Mouse (Mus musculus): ENCODE measurements at regions not wholly inside any gene's neighbourhood (a gene's known extent, or its start where the extent isn't known, plus 50 kb on each side); places are given as distances from the start of the nearest gene placed in this dataset.

DNA sequence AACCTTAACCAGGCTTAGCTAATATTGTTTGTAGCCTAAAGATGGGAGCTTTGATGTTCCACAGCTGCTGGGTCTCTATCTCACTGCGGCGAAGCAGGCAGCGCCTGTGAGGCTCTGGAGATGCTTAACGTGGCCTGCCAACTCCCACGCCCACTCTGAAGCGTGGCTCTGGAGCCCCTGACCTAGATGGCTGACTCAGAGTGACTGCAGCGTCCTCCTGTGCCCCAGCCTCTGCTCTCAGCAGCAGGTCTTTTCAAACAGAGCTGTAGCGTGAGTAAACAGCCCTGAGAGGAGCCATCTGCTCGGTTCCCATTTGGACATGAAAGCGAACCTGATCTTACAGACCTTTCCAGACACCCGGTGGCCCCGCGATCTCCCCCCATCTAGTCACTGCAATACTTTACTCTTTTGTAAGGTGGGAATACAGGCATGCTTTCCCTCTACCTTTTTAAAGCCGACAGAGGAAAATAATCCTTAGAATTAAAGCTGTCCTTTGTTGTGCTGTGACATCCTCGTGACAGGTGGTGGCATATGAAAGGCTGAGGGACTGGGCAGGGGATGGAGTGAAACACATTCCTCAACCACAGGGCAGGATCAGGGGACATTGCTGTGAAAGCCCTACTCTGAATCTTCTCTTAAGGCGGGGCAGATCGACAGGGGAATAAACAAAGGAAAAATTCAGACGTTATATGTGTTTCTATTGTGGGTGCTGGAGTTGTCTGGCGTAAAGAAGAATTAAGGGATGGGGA is 1723.0 kb upstream of the Gm7489 start:
- H3K4me1 ChIP-seq (ENCODE audit: control insufficient read depth, low read depth, low read length), result peaks cover 18% of the 10 kb centered on the region
- no peaks in the 10 kb centered on the region for H3K27me3 ChIP-seq (ENCODE audit: control insufficient read depth, insufficient read depth, low read depth, low read length)
- no peak overlapping the region for H3K4me2 ChIP-seq (ENCODE audit: low read depth, low read length)
- no peak overlapping the region for H3K4me3 ChIP-seq (ENCODE audit: low read depth, low read length)
- ATAC-seq (ENCODE audit: low read depth), result no peak
- 43% methylated on average over 19 of the region's 19 CpGs for WGBS (ENCODE audit: insufficient replicate concordance)
- no peaks in the 10 kb centered on the region for H3K9me3 ChIP-seq (replicated peaks; ENCODE audit: control insufficient read depth, low read length)
- no peak overlapping the region for H3K9ac ChIP-seq (ENCODE audit: low read depth, low read length)
- H3K36me3 ChIP-seq (ENCODE audit: control insufficient read depth, insufficient read depth), result no peaks in the 10 kb centered on the region
- no peak overlapping the region for H3K27ac ChIP-seq (ENCODE audit: low read length)

- no peaks in the 10 kb centered on the region for H3K9me3 ChIP-seq (replicated peaks; ENCODE audit: control insufficient read depth, low read length)
- peak overlapping the region; percentile 46 for H3K4me2 ChIP-seq (ENCODE audit: low read depth, low read length)
- peaks cover 27% of the 10 kb centered on the region for H3K4me1 ChIP-seq (ENCODE audit: control insufficient read depth, low read depth, low read length)
- ATAC-seq (ENCODE audit: low read depth), result peak; percentile 65
- no peak overlapping the region for H3K9ac ChIP-seq (ENCODE audit: low read depth, low read length)
- WGBS (ENCODE audit: insufficient replicate concordance), result 45% methylated on average over 4 of the region's 4 CpGs
- H3K36me3 ChIP-seq (ENCODE audit: control insufficient read depth, insufficient read depth), result no peaks in the 10 kb centered on the region
- peak overlapping the region; percentile 11; the same call in 1 of the 2 replicates for H3K4me3 ChIP-seq (ENCODE audit: low read depth, low read length)
- H3K27me3 ChIP-seq (ENCODE audit: control insufficient read depth, insufficient read depth, low read depth, low read length), result no peaks in the 10 kb centered on the region
- H3K27ac ChIP-seq (ENCODE audit: low read length), result peak overlapping the region; percentile 89
Observed at GRCm38 (mm10) chr15:52166144-52166543, 1718.6 kb upstream of the Gm7489 start.

DNA sequence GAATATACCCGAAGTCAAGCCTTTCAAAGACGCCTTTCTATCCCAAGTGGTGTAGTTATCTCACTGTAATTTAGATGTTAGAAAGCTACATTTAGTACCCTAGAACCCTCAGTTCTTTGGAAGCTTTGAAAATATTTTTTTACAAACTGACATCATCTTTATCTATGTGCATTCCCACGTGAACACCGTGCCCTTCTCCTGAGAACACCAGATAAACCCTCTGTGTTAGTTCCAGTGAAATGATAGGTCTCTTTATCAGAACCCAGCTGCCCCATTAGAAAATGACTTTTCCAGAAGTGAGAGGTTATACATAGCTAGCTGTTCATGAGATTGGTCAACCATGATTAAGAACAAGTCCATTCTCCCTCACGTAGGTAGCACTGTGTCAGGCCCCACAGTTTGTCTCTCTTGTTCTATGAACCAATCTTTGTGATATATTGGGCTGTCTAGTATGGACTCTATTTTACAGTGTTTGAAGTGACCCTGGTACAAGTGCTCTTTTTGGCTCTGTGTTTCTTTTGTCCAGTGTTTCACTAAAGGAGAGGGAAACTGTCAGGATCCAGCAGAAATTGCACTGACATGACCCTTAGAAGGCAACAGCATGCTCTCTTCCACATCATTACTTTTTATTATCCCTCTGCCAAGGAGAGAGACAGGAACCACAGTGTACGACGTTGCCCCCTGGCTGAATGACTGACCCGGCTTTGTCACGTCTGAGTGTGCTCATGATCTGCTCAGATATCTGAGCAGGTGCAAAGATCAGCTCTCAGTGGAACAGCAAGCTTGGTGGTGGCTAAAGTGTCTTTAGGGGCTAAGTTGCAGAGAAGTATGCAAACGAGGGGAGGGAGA is 1717.9 kb upstream of the Gm7489 start:
- Histone ChIP-seq H3K4me2 (ENCODE audit: low read depth, low read length) (peak overlapping the region; percentile 46), H3K27me3 (ENCODE audit: control insufficient read depth, insufficient read depth, low read depth, low read length) (no peaks in the 10 kb centered on the region), H3K36me3 (ENCODE audit: control insufficient read depth, insufficient read depth) (no peaks in the 10 kb centered on the region), H3K4me1 (ENCODE audit: control insufficient read depth, low read depth, low read length) (peaks cover 24% of the 10 kb centered on the region), H3K27ac (ENCODE audit: low read length) (peak overlapping the region; percentile 89), H3K9me3 (replicated peaks; ENCODE audit: control insufficient read depth, low read length) (no peaks in the 10 kb centered on the region), H3K4me3 (ENCODE audit: low read depth, low read length) (peak overlapping the region; percentile 11; the same call in 1 of the 2 replicates), H3K9ac (ENCODE audit: low read depth, low read length) (no peak overlapping the region)
- WGBS (ENCODE audit: insufficient replicate concordance), result 29% methylated on average over 10 of the region's 10 CpGs
- peak; percentile 96 for ATAC-seq (ENCODE audit: low read depth)

DNA sequence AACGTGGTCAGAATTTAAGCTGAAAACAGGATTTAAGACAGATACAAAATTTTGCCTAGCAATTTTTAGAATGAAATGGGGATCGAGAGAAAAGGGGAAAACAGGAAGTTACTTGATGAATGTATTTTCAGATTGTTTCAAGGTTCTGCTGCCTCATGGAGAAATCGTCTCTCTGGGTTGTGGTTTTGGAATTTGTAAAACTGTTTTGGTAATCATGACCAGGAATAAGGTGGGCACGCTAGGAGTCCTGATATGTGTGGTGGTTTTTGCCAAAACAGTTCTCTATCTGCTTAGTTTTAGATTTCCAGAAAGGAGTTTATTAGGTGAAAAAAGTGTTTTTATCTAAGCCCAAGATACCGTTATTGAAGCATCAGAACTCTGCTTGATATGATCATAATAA is 1716.9 kb upstream of the Gm7489 start:
- Histone ChIP-seq H3K27me3 (ENCODE audit: control insufficient read depth, insufficient read depth, low read depth, low read length) (no peaks in the 10 kb centered on the region), H3K4me2 (ENCODE audit: low read depth, low read length) (no peak overlapping the region), H3K27ac (ENCODE audit: low read length) (peak overlapping the region; percentile 89; the same call in 1 of the 2 replicates), H3K4me1 (ENCODE audit: control insufficient read depth, low read depth, low read length) (peaks cover 24% of the 10 kb centered on the region), H3K4me3 (ENCODE audit: low read depth, low read length) (no peak overlapping the region), H3K9me3 (replicated peaks; ENCODE audit: control insufficient read depth, low read length) (no peaks in the 10 kb centered on the region), H3K36me3 (ENCODE audit: control insufficient read depth, insufficient read depth) (no peaks in the 10 kb centered on the region), H3K9ac (ENCODE audit: low read depth, low read length) (no peak overlapping the region)
- WGBS (ENCODE audit: insufficient replicate concordance), result 27% methylated on average over 5 of the region's 5 CpGs
- ATAC-seq (ENCODE audit: low read depth), result no peak

DNA sequence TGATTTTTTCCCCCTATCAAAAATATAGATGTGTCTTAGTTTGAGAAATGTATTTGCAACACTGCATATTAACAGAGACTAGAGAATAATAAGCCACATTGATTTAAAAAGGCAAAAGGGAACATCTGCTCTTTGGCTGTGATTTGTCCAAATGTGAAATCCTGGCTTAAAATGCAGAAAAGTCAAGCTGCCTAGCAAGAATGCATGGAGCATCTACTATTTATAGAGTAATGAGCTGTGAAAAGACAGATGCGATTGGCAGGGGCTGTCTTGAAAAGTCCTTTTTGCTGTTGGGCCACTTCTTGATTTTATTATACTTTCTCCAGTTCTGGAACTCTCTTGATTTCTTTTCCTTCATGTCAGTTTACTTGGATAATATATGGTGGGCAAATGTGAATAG is 1707.8 kb upstream of the Gm7489 start:
- 76% methylated on average over 1 of the region's 1 CpGs for WGBS (ENCODE audit: insufficient replicate concordance)
- H3K4me3 ChIP-seq (ENCODE audit: low read depth, low read length), result no peak overlapping the region
- no peak for ATAC-seq (ENCODE audit: low read depth)
- no peaks in the 10 kb centered on the region for H3K4me1 ChIP-seq (ENCODE audit: control insufficient read depth, low read depth, low read length)
- no peaks in the 10 kb centered on the region for H3K27me3 ChIP-seq (ENCODE audit: control insufficient read depth, insufficient read depth, low read depth, low read length)
- no peak overlapping the region for H3K9ac ChIP-seq (ENCODE audit: low read depth, low read length)
- no peaks in the 10 kb centered on the region for H3K9me3 ChIP-seq (replicated peaks; ENCODE audit: control insufficient read depth, low read length)
- H3K27ac ChIP-seq (ENCODE audit: low read length), result no peak overlapping the region
- no peaks in the 10 kb centered on the region for H3K36me3 ChIP-seq (ENCODE audit: control insufficient read depth, insufficient read depth)
- H3K4me2 ChIP-seq (ENCODE audit: low read depth, low read length), result no peak overlapping the region

GRCm38 (mm10) chr15:52178668-52179067 is 1706.0 kb upstream of the Gm7489 start:
- Histone ChIP-seq H3K36me3 (ENCODE audit: control insufficient read depth, insufficient read depth) (no peaks in the 10 kb centered on the region), H3K9me3 (replicated peaks; ENCODE audit: control insufficient read depth, low read length) (no peaks in the 10 kb centered on the region), H3K4me1 (ENCODE audit: control insufficient read depth, low read depth, low read length) (no peaks in the 10 kb centered on the region), H3K27me3 (ENCODE audit: control insufficient read depth, insufficient read depth, low read depth, low read length) (no peaks in the 10 kb centered on the region), H3K9ac (ENCODE audit: low read depth, low read length) (no peak overlapping the region), H3K4me3 (ENCODE audit: low read depth, low read length) (no peak overlapping the region), H3K27ac (ENCODE audit: low read length) (no peak overlapping the region), H3K4me2 (ENCODE audit: low read depth, low read length) (no peak overlapping the region)
- no peak for ATAC-seq (ENCODE audit: low read depth)
- 30% methylated on average over 3 of the region's 3 CpGs for WGBS (ENCODE audit: insufficient replicate concordance)

DNA sequence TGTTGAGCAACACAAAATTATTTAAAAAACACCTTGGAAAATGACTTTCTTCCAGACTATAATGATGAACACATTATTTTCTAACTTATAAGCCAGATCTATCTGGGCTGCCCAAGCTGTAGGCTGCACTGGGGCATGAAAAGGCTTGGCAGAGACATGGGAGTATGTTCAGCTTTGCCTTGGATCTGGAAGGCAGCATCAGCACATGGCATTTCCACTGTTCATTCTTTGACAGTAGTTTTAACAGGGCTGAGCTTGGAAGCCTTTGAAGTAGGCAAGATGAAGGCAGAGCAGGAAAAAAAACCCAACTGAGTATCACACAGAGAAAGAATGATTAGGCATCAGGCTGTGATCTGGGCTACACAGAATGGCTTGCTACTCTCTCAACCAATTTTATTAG is 1705.3 kb upstream of the Gm7489 start:
- Histone ChIP-seq H3K4me3 (ENCODE audit: low read depth, low read length) (no peak overlapping the region), H3K27ac (ENCODE audit: low read length) (no peak overlapping the region), H3K4me2 (ENCODE audit: low read depth, low read length) (no peak overlapping the region), H3K36me3 (ENCODE audit: control insufficient read depth, insufficient read depth) (no peaks in the 10 kb centered on the region), H3K27me3 (ENCODE audit: control insufficient read depth, insufficient read depth, low read depth, low read length) (no peaks in the 10 kb centered on the region), H3K4me1 (ENCODE audit: control insufficient read depth, low read depth, low read length) (no peaks in the 10 kb centered on the region), H3K9me3 (replicated peaks; ENCODE audit: control insufficient read depth, low read length) (no peaks in the 10 kb centered on the region), H3K9ac (ENCODE audit: low read depth, low read length) (no peak overlapping the region)
- ATAC-seq (ENCODE audit: low read depth), result no peak

GRCm38 (mm10) chr15:52191176-52191575 is 1693.5 kb upstream of the Gm7489 start:
- no peak for ATAC-seq (ENCODE audit: low read depth)
- Histone ChIP-seq H3K4me2 (ENCODE audit: low read depth, low read length) (no peak overlapping the region), H3K27ac (ENCODE audit: low read length) (no peak overlapping the region), H3K4me3 (ENCODE audit: low read depth, low read length) (no peak overlapping the region), H3K9ac (ENCODE audit: low read depth, low read length) (no peak overlapping the region), H3K4me1 (ENCODE audit: control insufficient read depth, low read depth, low read length) (no peaks in the 10 kb centered on the region), H3K36me3 (ENCODE audit: control insufficient read depth, insufficient read depth) (no peaks in the 10 kb centered on the region), H3K9me3 (replicated peaks; ENCODE audit: control insufficient read depth, low read length) (no peaks in the 10 kb centered on the region), H3K27me3 (ENCODE audit: control insufficient read depth, insufficient read depth, low read depth, low read length) (no peaks in the 10 kb centered on the region)
- 43% methylated on average over 3 of the region's 3 CpGs for WGBS (ENCODE audit: insufficient replicate concordance)

GRCm38 (mm10) chr15:52207271-52207670 is 1677.4 kb upstream of the Gm7489 start:
- no peaks in the 10 kb centered on the region for H3K36me3 ChIP-seq (ENCODE audit: control insufficient read depth, insufficient read depth)
- H3K4me1 ChIP-seq (ENCODE audit: control insufficient read depth, low read depth, low read length), result no peaks in the 10 kb centered on the region
- no peaks in the 10 kb centered on the region for H3K9me3 ChIP-seq (replicated peaks; ENCODE audit: control insufficient read depth, low read length)
- H3K4me3 ChIP-seq (ENCODE audit: low read depth, low read length), result no peak overlapping the region
- no peak for ATAC-seq (ENCODE audit: low read depth)
- H3K27me3 ChIP-seq (ENCODE audit: control insufficient read depth, insufficient read depth, low read depth, low read length), result no peaks in the 10 kb centered on the region
- H3K4me2 ChIP-seq (ENCODE audit: low read depth, low read length), result no peak overlapping the region
- no peak overlapping the region for H3K27ac ChIP-seq (ENCODE audit: low read length)
- 51% methylated on average over 3 of the region's 3 CpGs for WGBS (ENCODE audit: insufficient replicate concordance)
- H3K9ac ChIP-seq (ENCODE audit: low read depth, low read length), result no peak overlapping the region
